Comparison of ENCODE assay signal across 8 mouse cellular contexts in genomic region chr15:80011778-80012526, GRCm38 (mm10). TPM values are rescaled to one million over a fixed set of nuclear protein-coding genes. Genes with fewer than 3 reads are reported as not detected.
DNase-seq lines count a peak whose midpoint lies in the region; ATAC-seq and TF ChIP-seq lines count a peak whose summit lies in the region.

No protein-coding gene starts in this region.

- H3K27ac ChIP-seq in liver, adult 2 months (replicated peaks; ENCODE audit: insufficient read depth, low read depth, low read length), result no peak overlapping the region
- H3K27ac ChIP-seq in cortical plate, adult 2 months (ENCODE audit: insufficient read depth, low read length), result peak overlapping the region; percentile 98
- H3K27ac ChIP-seq in heart, embryonic 16.5 days (ENCODE audit: low read length), result peak overlapping the region; percentile 4; the same call in 1 of the 2 replicates
- H3K27ac ChIP-seq in layer of hippocampus, adult 2 months, result peak overlapping the region; percentile 99
- peak overlapping the region; percentile 79 for H3K27ac ChIP-seq in lung, embryonic 15.5 days

- no peaks in the 10 kb centered on the region for H3K36me3 ChIP-seq in liver, adult 2 months (ENCODE audit: control insufficient read depth, insufficient read depth, low read length)
- no peaks in the 10 kb centered on the region for H3K36me3 ChIP-seq in heart, embryonic 16.5 days (ENCODE audit: control insufficient read depth, insufficient read depth)
- no peaks in the 10 kb centered on the region for H3K36me3 ChIP-seq in lung, embryonic 15.5 days

- peak; percentile 1; the same call in 1 of the 2 replicates for ATAC-seq in heart, embryonic 16.5 days (replicated peaks; ENCODE audit: extremely low read depth, insufficient read depth, low FRiP score)
- ATAC-seq in lung, embryonic 15.5 days (ENCODE audit: borderline replicate concordance, extremely low read depth, low FRiP score, low TSS enrichment), result peak; percentile 21; the same call in 1 of the 2 replicates

- H3K4me1 ChIP-seq in liver, adult 2 months (ENCODE audit: control insufficient read depth, insufficient read depth, low read length), result no peaks in the 10 kb centered on the region; the same call in 1 of the 2 replicates
- H3K4me1 ChIP-seq in cortical plate, adult 2 months (ENCODE audit: control insufficient read depth, insufficient read depth, low read length), result 0 out of 2 replicates have a peak, but pooled peaks cover 2% of the 10 kb centered on the region
- peaks cover 17% of the 10 kb centered on the region for H3K4me1 ChIP-seq in heart, embryonic 16.5 days (ENCODE audit: control insufficient read depth, insufficient read depth, low read length)
- H3K4me1 ChIP-seq in lung, embryonic 15.5 days, result peaks cover 31% of the 10 kb centered on the region

- peak overlapping the region; percentile 59 for H3K4me3 ChIP-seq in liver, adult 2 months (ENCODE audit: insufficient read depth, low read depth, low read length)
- H3K4me3 ChIP-seq in cortical plate, adult 2 months (ENCODE audit: insufficient read depth, low read length), result peak overlapping the region; percentile 98
- H3K4me3 ChIP-seq in heart, embryonic 16.5 days (ENCODE audit: low read length), result peak overlapping the region; percentile 63
- H3K4me3 ChIP-seq in layer of hippocampus, adult 2 months, result peak overlapping the region; percentile 90
- H3K4me3 ChIP-seq in lung, embryonic 15.5 days, result peak overlapping the region; percentile 61

- 7% methylated on average over 48 of the region's 56 CpGs for WGBS in liver, adult 2 months
- 1% methylated on average over 54 of the region's 56 CpGs for WGBS in heart, embryonic 16.5 days
- WGBS in lung, embryonic 15.5 days, result under 1% methylated on average over 41 of the region's 56 CpGs

- peak overlapping the region; percentile 90 for H3K4me2 ChIP-seq in heart, embryonic 16.5 days (ENCODE audit: low read depth, low read length)
- H3K4me2 ChIP-seq in lung, embryonic 15.5 days, result peak overlapping the region; percentile 94

- no peaks in the 10 kb centered on the region for H3K9me3 ChIP-seq in heart, embryonic 16.5 days (replicated peaks; ENCODE audit: control insufficient read depth, low read length)
- no peaks in the 10 kb centered on the region for H3K9me3 ChIP-seq in lung, embryonic 15.5 days

- TF ChIP-seq POLR2A in liver, adult 2 months (IDR thresholded peaks at IDR 0.05; ENCODE audit: extremely low read depth, insufficient read depth, low read length), result no peak
- peak; percentile 54 for TF ChIP-seq POLR2A in cortical plate, adult 2 months (IDR thresholded peaks at IDR 0.05; ENCODE audit: extremely low read depth, insufficient read depth, low read length)

- DNase-seq in liver, adult 2 months (ENCODE audit: extremely low read depth, low read depth, low spot score), result no peak
- DNase-seq in liver, result no peak
- DNase-seq in layer of hippocampus, adult 2 months (ENCODE audit: low spot score in 2 of 2), result peak; percentile 84 to 85
- peak; percentile 91 for DNase-seq in right cerebral cortex, adult 18-20 months
- no peak for DNase-seq in gastrocnemius, postnatal 4 days (ENCODE audit: low spot score in 2 of 2)

- H3K79me2 ChIP-seq in liver, adult 2 months (ENCODE audit: control insufficient read depth, insufficient read depth, low read length), result 0 out of 2 replicates have a peak, but pooled peaks cover 3% of the 10 kb centered on the region

- peak overlapping the region; percentile 76 for H3K9ac ChIP-seq in liver, adult 2 months (ENCODE audit: low read depth, low read length)
- H3K9ac ChIP-seq in heart, embryonic 16.5 days (ENCODE audit: low read length), result peak overlapping the region; percentile 75
- peak overlapping the region; percentile 67 for H3K9ac ChIP-seq in lung, embryonic 15.5 days

- peaks cover 15% of the 10 kb centered on the region for H3K27me3 ChIP-seq in liver, adult 2 months (ENCODE audit: control insufficient read depth, insufficient read depth, low read length)
- H3K27me3 ChIP-seq in heart, embryonic 16.5 days (ENCODE audit: control insufficient read depth, insufficient read depth, low read length), result peaks cover 38% of the 10 kb centered on the region
- H3K27me3 ChIP-seq in lung, embryonic 15.5 days, result peaks cover 63% of the 10 kb centered on the region

- no peak; the same call in 1 of the 2 replicates for TF ChIP-seq CTCF in liver, adult 2 months (IDR thresholded peaks at IDR 0.05; ENCODE audit: low read depth, low read length)
- no peak for TF ChIP-seq CTCF in cortical plate, adult 2 months (IDR thresholded peaks at IDR 0.05; ENCODE audit: extremely low read depth, insufficient read depth, low read length)
- TF ChIP-seq CTCF in layer of hippocampus, adult 2 months (conservative IDR thresholded peaks at IDR 0.05), result peak; percentile 55

RNA-seq across cellular contexts. Expression of gene Pdgfb, which starts 2.8 kb away (rescaled TPM):
- 0.65 and 1.6 TPM in 2 replicates for total RNA-seq in liver, adult 2 months (2014; rRNA removed)
- polyA plus RNA-seq in liver, adult 2 months (2012; rRNA removed), result 1.0 and 1.2 TPM in 2 replicates
- 32.2 and 34.5 TPM in 2 replicates for polyA plus RNA-seq in cortical plate, adult 2 months (2012; rRNA removed)
- polyA plus RNA-seq in heart, embryonic 16.5 days (2015; fragmentation: Nextera tagmentation; extraction: Ambion mirVana), result 3.2 and 4.6 TPM in 2 replicates
- total RNA-seq in layer of hippocampus, adult 2 months (2021), result 10 to 100 TPM; 27.4 to 29.3 TPM
- polyA plus RNA-seq in lung, embryonic 15.5 days (2015; fragmentation: Nextera tagmentation; extraction: Ambion mirVana), result 8.4 TPM in 2 replicates
- 10 to 100 TPM; 51.5 to 52.8 TPM for total RNA-seq in gastrocnemius, postnatal 4 days (2021)

RNA-seq across cellular contexts. Expression of gene Cbx7, which starts 41.0 kb away (rescaled TPM):
- total RNA-seq in liver, adult 2 months (2014; rRNA removed), result 4.0 and 4.4 TPM in 2 replicates
- polyA plus RNA-seq in liver, adult 2 months (2012; rRNA removed), result 7.5 and 10.1 TPM in 2 replicates
- 58.4 and 62.6 TPM in 2 replicates for polyA plus RNA-seq in cortical plate, adult 2 months (2012; rRNA removed)
- polyA plus RNA-seq in heart, embryonic 16.5 days (2015; fragmentation: Nextera tagmentation; extraction: Ambion mirVana), result 1.4 and 1.7 TPM in 2 replicates
- total RNA-seq in layer of hippocampus, adult 2 months (2021), result 10 to 100 TPM; 49.8 to 50.3 TPM
- 2.4 and 2.8 TPM in 2 replicates for polyA plus RNA-seq in lung, embryonic 15.5 days (2015; fragmentation: Nextera tagmentation; extraction: Ambion mirVana)
- total RNA-seq in gastrocnemius, postnatal 4 days (2021), result 1 to 10 TPM; 2.1 TPM

Comparison
In these comparisons a context has a peak if more than half of its experiments do, and no peak if none do; other contexts are left out.
1. DNase-seq: peak in layer of hippocampus, adult 2 months (2 of 2) and right cerebral cortex, adult 18-20 months (single experiment); none in liver, adult 2 months (single experiment), liver (single experiment) and gastrocnemius, postnatal 4 days (0 of 2).
2. Peak in every context shown above with its lines, with median percentiles within 50 percentile points of each other: H3K4me3 ChIP-seq and H3K9ac ChIP-seq.